Comparison of ENCODE assay signal across 22 mouse cellular contexts in the genomic region with DNA sequence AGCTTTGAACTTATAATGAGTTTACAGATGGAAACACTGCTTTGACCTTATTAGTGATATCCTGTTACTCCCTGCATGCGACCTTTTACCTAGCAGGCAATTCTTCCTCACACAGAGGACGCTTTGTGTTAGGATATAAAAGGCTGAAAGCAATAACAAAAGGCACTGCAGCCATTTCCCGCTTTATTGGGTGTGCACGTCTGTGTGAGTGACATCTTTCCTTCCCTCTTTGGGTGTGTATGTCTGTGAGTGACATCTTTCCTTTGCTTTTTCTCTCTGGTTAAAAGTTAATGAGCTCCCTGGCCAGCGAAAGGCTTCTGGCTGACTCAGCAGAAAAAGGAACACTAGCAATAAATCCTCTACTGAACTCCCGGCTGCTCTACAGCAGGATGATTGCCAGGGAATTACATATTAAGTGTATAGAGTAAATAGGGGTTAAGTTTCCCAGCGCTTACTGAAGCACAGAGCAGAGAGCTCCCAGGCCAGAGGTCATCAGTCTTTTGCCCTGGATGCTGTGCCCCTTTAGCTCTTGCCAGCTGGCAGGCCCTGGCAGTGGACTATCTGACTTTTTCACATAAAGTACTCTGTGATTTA. TPM values are rescaled to one million over a fixed set of nuclear protein-coding genes. Genes with fewer than 3 reads are reported as not detected.
DNase-seq lines count a peak whose midpoint lies in the region; ATAC-seq and TF ChIP-seq lines count a peak whose summit lies in the region.
"Had no signal": no experiment of that assay in that cellular context is flagged by ENCODE, and none has a peak within 500 bp of the region (broad histone marks: within the 10 kb centered on the region; RNA-seq: fewer than 3 reads in every experiment).

No protein-coding gene starts in this region.

- 32% methylated on average over 7 of the region's 7 CpGs for WGBS in kidney, adult 2 months

- peaks cover 50% of the 10 kb centered on the region for H3K36me3 ChIP-seq in ES-E14 (ENCODE audit: control insufficient read depth, insufficient read depth, low read length, poor library complexity, severe bottlenecking)
- peaks cover 8% of the 10 kb centered on the region for H3K36me3 ChIP-seq in kidney, adult 2 months (ENCODE audit: control insufficient read depth, insufficient read depth, low read length)

- H3K27ac ChIP-seq in ES-E14 (ENCODE audit: insufficient read depth, low read depth, low read length, poor library complexity, severe bottlenecking), result no peak overlapping the region
- H3K27ac ChIP-seq in kidney, adult 2 months (ENCODE audit: insufficient read depth, low read depth, low read length), result no peak overlapping the region
- H3K27ac ChIP-seq: embryonic facial prominence, embryonic 12.5 days; forebrain, embryonic 15.5 days; gastrocnemius, adult 2 months; hindbrain, embryonic 13.5 days; neural tube, embryonic 13.5 days had no signal

- H3K9me3 ChIP-seq in ES-E14 (ENCODE audit: control insufficient read depth, insufficient read depth, low read depth, low read length), result no peaks in the 10 kb centered on the region
- H3K9me3 ChIP-seq: embryonic facial prominence, embryonic 12.5 days; forebrain, embryonic 15.5 days; hindbrain, embryonic 13.5 days; neural tube, embryonic 13.5 days had no signal

- TF ChIP-seq POLR2A in kidney, adult 2 months (IDR thresholded peaks at IDR 0.05; ENCODE audit: low read depth, low read length), result no peak

- no peak overlapping the region for H3K4me3 ChIP-seq in ES-E14 (ENCODE audit: insufficient read depth in 1 of 2, low read depth in 1 of 2, low read length in 2 of 2, poor library complexity in 1 of 2, severe bottlenecking in 1 of 2)
- no peak overlapping the region for H3K4me3 ChIP-seq in kidney, adult 2 months (ENCODE audit: insufficient read depth, low read depth, low read length)
- H3K4me3 ChIP-seq: embryonic facial prominence, embryonic 12.5 days; forebrain, embryonic 15.5 days; gastrocnemius, adult 2 months; hindbrain, embryonic 13.5 days; neural tube, embryonic 13.5 days had no signal

- in situ Hi-C loops in ES-E14 (cut with MboI; ENCODE audit: low sequenced_read_pairs in 2 of 2, unreplicated experiment in 2 of 2), result no loop called here

- H3K9ac ChIP-seq in ES-E14 (ENCODE audit: insufficient read depth, low read depth, low read length, poor library complexity, severe bottlenecking), result no peak overlapping the region
- H3K9ac ChIP-seq: embryonic facial prominence, embryonic 12.5 days; forebrain, embryonic 15.5 days; hindbrain, embryonic 13.5 days; neural tube, embryonic 13.5 days had no signal

- no peak for TF ChIP-seq CTCF in kidney, adult 2 months (conservative IDR thresholded peaks at IDR 0.05; ENCODE audit: insufficient read depth, insufficient read length, low read depth, low read length)

- no peak for ATAC-seq in frontal cortex, adult (ENCODE audit: low TSS enrichment)
- ATAC-seq: CD4-positive, CD25-positive, alpha-beta regulatory T cell, adult 4 months; forebrain, embryonic 15.5 days had no signal

- peaks cover 0 to 3% of the 10 kb centered on the region in 2 experiments; a peak in 1 of 4 replicates for H3K4me1 ChIP-seq in ES-E14 (ENCODE audit: control insufficient read depth in 2 of 2, insufficient read depth in 2 of 2, low read length in 2 of 2, poor library complexity in 1 of 2)
- peaks cover 5% of the 10 kb centered on the region; the same call in 1 of the 2 replicates for H3K4me1 ChIP-seq in kidney, adult 2 months (ENCODE audit: control insufficient read depth, insufficient read depth, low read length)
- H3K4me1 ChIP-seq: embryonic facial prominence, embryonic 12.5 days; forebrain, embryonic 15.5 days had no signal

- DNase-seq in ES-E14 (ENCODE audit: low read depth, low spot score), result no peak
- DNase-seq in ZHBTc4 (ENCODE audit: low read depth, low spot score), result peak; percentile 76
- DNase-seq in kidney, adult 2 months, result peak; percentile 78
- peak; percentile 66 for DNase-seq in kidney, postnatal 14 days
- DNase-seq in gastrocnemius, postnatal 25 days, result no peak
- no peak for DNase-seq in embryo, embryonic 10.5 days (ENCODE audit: low spot score)
- no peak for DNase-seq in layer of hippocampus, postnatal 14 days (ENCODE audit: low spot score in 2 of 2)
- DNase-seq: cerebellum, adult 11-12 months; cerebellum, postnatal 36 days; gastrocnemius, adult 2 months; heart, postnatal 10 days; layer of hippocampus, adult 9-11 months; lung, adult 2 months; lung, postnatal 4 days; right cerebral cortex, postnatal 25 days; thymus, postnatal 4 days had no signal

- H3K27me3 ChIP-seq in kidney, adult 2 months (replicated peaks; ENCODE audit: control insufficient read depth, insufficient read depth, low read length), result no peaks in the 10 kb centered on the region
- H3K27me3 ChIP-seq: embryonic facial prominence, embryonic 12.5 days; forebrain, embryonic 15.5 days; hindbrain, embryonic 13.5 days; neural tube, embryonic 13.5 days had no signal

TF ChIP-seq in ES-E14, 5 proteins besides CTCF, POLR2A, EP300 and RAD21:
- TF ChIP-seq MAFK (IDR thresholded peaks at IDR 0.05; ENCODE audit: insufficient read depth, low read depth, low read length) (peak; percentile 87), ZNF384 (IDR thresholded peaks at IDR 0.05; ENCODE audit: low read depth, low read length) (no peak), CHD2 (IDR thresholded peaks at IDR 0.05; ENCODE audit: low read depth, low read length) (no peak)

RNA-seq across cellular contexts. Expression of a gene that starts 7.6 kb away (rescaled TPM):
- total RNA-seq in ES-E14 (2012; rRNA removed), result 29.7 and 45.6 TPM in 2 replicates
- 45.0 and 54.2 TPM in 2 replicates for polyA plus RNA-seq in kidney, adult 2 months (2012; rRNA removed)
- total RNA-seq in gastrocnemius, postnatal 25 days (2021), result 10 to 100 TPM in 1 of 2 experiments, 1 to 10 TPM in 1; 9.6 to 10.5 TPM
- 10 to 100 TPM; 61.6 to 62.0 TPM for total RNA-seq in layer of hippocampus, postnatal 14 days (2021)

RNA-seq across cellular contexts. Expression of a gene that starts 38.7 kb away (rescaled TPM):
- 2.3 and 2.4 TPM in 2 replicates for total RNA-seq in ES-E14 (2012; rRNA removed)
- 5.9 and 9.7 TPM in 2 replicates for polyA plus RNA-seq in kidney, adult 2 months (2012; rRNA removed)
- total RNA-seq in gastrocnemius, postnatal 25 days (2021), result 1 to 10 TPM; 3.0 to 3.8 TPM
- 1 to 10 TPM; 2.1 to 2.8 TPM for total RNA-seq in layer of hippocampus, postnatal 14 days (2021)

RNA-seq across cellular contexts. Expression of a gene that starts 38.8 kb away (rescaled TPM):
- total RNA-seq in ES-E14 (2012; rRNA removed), result 4.1 and 6.6 TPM in 2 replicates
- polyA plus RNA-seq in kidney, adult 2 months (2012; rRNA removed), result 1.7 and 2.1 TPM in 2 replicates
- 1 to 10 TPM; 1.1 to 1.5 TPM for total RNA-seq in gastrocnemius, postnatal 25 days (2021)
- 1 to 10 TPM; 4.2 to 4.9 TPM for total RNA-seq in layer of hippocampus, postnatal 14 days (2021)

RNA-seq across cellular contexts. Expression of a gene that starts 46.9 kb away (rescaled TPM):
- total RNA-seq in ES-E14 (2012; rRNA removed), result 0.48 and 0.71 TPM in 2 replicates
- 3.3 and 4.6 TPM in 2 replicates for polyA plus RNA-seq in kidney, adult 2 months (2012; rRNA removed)
- 10 to 100 TPM; 18.2 to 22.8 TPM for total RNA-seq in gastrocnemius, postnatal 25 days (2021)
- total RNA-seq in layer of hippocampus, postnatal 14 days (2021), result 10 to 100 TPM in 1 of 2 experiments, 1 to 10 TPM in 1; 8.7 to 10.5 TPM
- polyA plus RNA-seq: CD4-positive, CD25-positive, alpha-beta regulatory T cell, adult 4 months had no signal

Comparison
In these comparisons a context has a peak if more than half of its experiments do, and no peak if none do; other contexts are left out.
1. DNase-seq: peak in ZHBTc4 (single experiment), kidney, adult 2 months (single experiment) and kidney, postnatal 14 days (single experiment); none in ES-E14 (single experiment), gastrocnemius, postnatal 25 days (single experiment), embryo, embryonic 10.5 days (single experiment) and layer of hippocampus, postnatal 14 days (0 of 2).